Mouse (Mus musculus) midbrain, embryonic 11.5 days (tissue): ENCODE data around the gene Olfr1008. TPM values are rescaled to one million over a fixed set of nuclear protein-coding genes. Genes with fewer than 3 reads are reported as not detected.
"Not testable (repeated sequence)": the region's sequence is repeated elsewhere in the genome, so short reads cannot be mapped to it uniquely, and the experiment has no call there.

ENCODE experiments used
- ATAC-seq: fragments of 200-750 bp; cut with Nextera tagmentation; 2 replicates; pipeline ENCODE4 v1.8.0; 2017; ENCODE audit warnings: moderate TSS enrichment, moderate library complexity; ENCODE audit not compliant: low FRiP score
- DNase-seq: peaks from one replicate; pipeline ENCODE4 v3.0.0; 2015; ENCODE audit warnings: low spot score; ENCODE audit errors: missing footprints
- H3K27ac ChIP-seq: fragments of 300-500 bp; sonication (generic); 2 replicates; pipeline ENCODE4 v1.5.1; 2014; ENCODE audit warnings: low read depth, low read length
- H3K27me3 ChIP-seq: fragments of 300-500 bp; sonication (generic); 2 replicates; pipeline ENCODE4 v1.6.1; 2014; ENCODE audit warnings: mild to moderate bottlenecking, low read length, moderate library complexity, mixed read lengths; ENCODE audit not compliant: control insufficient read depth, insufficient read depth
- H3K36me3 ChIP-seq: fragments of 300-500 bp; sonication (generic); 2 replicates; pipeline ENCODE4 v1.6.1; 2014; ENCODE audit warnings: mild to moderate bottlenecking, low read length, moderate library complexity, mixed read lengths; ENCODE audit not compliant: control insufficient read depth, insufficient read depth
- H3K4me1 ChIP-seq: fragments of 300-500 bp; sonication (generic); 2 replicates; pipeline ENCODE4 v1.6.1; 2014; ENCODE audit warnings: low read length; ENCODE audit not compliant: control insufficient read depth, insufficient read depth
- H3K4me2 ChIP-seq: fragments of 300-500 bp; sonication (generic); 2 replicates; pipeline ENCODE4 v1.6.1; 2014; ENCODE audit warnings: mild to moderate bottlenecking, moderate library complexity
- H3K4me3 ChIP-seq: fragments of 300-500 bp; sonication (generic); 2 replicates; pipeline ENCODE4 v1.5.1; 2014; ENCODE audit warnings: low read depth, low read length
- H3K9ac ChIP-seq: fragments of 300-500 bp; sonication (generic); 2 replicates; pipeline ENCODE4 v1.6.1; 2014; ENCODE audit warnings: low read length
- H3K9me3 ChIP-seq: fragments of 300-500 bp; sonication (generic); 2 replicates; pipeline ENCODE4 v1.6.1; 2016; ENCODE audit warnings: low read length; ENCODE audit not compliant: control insufficient read depth
- WGBS: fragments of 180-500 bp; shearing (Covaris S2); extraction: QIAGEN DNeasy Blood & Tissue Kit; methylation state at CpG from one replicate; pipeline ENCODE4 v1.1.7; 2014; 5-methylcytosine and 5-hydroxymethylcytosine counted together
- polyA plus RNA-seq: library from polyadenylated mRNA; unstranded; fragments of >200 nt; fragmentation: Nextera tagmentation; extraction: Ambion mirVana; gene quantifications from 2 replicates; pipeline ENCODE4 v1.2.1, GENCODE M21; 2014

Olfr1008 gene
- not detected in 2 replicates for polyA plus RNA-seq

DNA sequence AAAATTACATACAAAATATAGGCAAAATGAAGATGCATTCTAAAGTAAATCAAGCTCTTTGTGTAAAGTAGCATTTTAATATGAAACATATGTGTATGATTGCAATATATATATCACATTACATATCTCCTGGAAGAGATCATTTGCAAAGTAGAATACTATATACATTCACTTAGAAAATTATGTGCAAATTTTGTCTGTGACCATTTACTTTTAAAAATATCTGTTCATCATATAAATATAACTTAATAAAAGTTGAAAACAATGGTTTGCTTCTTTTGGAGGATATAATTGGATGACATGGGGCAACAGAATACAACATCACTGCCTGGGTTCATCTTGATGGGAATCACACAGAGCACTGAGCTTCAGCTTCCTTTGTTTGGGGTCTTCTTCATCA lies at the start of gene Olfr1008:
Olfr1008 (plus strand) TSS at position 301 of the 400 bp plus-strand sequence.
- no peak within 1 kb of the TSS for H3K4me2 ChIP-seq
- H3K4me3 ChIP-seq = no peak within 1 kb of the TSS
- no peak within 1 kb of the TSS for H3K9ac ChIP-seq
- H3K9me3 ChIP-seq = no peaks in the 10 kb centered on the region
- H3K36me3 ChIP-seq = no peaks in the 10 kb centered on the region
- no peaks in the 10 kb centered on the region for H3K27me3 ChIP-seq
- no peak within 1 kb of the TSS for H3K27ac ChIP-seq
- ATAC-seq = no peak
- no peaks in the 10 kb centered on the region for H3K4me1 ChIP-seq
- no peak for DNase-seq

- H3K27ac ChIP-seq = no peak within 1 kb of the TSS
- H3K36me3 ChIP-seq = no peaks in the 10 kb centered on the region
- no peak within 1 kb of the TSS for H3K4me3 ChIP-seq
- ATAC-seq (no peak), DNase-seq (no peak)
- H3K9ac ChIP-seq = no peak within 1 kb of the TSS
- 88% methylated on average over 1 of the region's 1 CpGs for WGBS
- H3K27me3 ChIP-seq = no peaks in the 10 kb centered on the region
- H3K4me2 ChIP-seq = no peak within 1 kb of the TSS
- H3K4me1 ChIP-seq = no peaks in the 10 kb centered on the region
- no peaks in the 10 kb centered on the region for H3K9me3 ChIP-seq
Measured at GRCm38 (mm10) chr2:85650604-85651003, 38.6 kb upstream of the Olfr1008 start, which contains the start of gene Olfr1002. Olfr1002 (minus strand) TSS chr2:85650704.

- not testable (repeated sequence) for H3K9ac ChIP-seq, DNase-seq, H3K4me2 ChIP-seq, ATAC-seq, H3K36me3 ChIP-seq, H3K27me3 ChIP-seq, H3K4me1 ChIP-seq, H3K4me3 ChIP-seq, H3K27ac ChIP-seq, H3K9me3 ChIP-seq
Measured at GRCm38 (mm10) chr2:85664355-85664754, 24.9 kb upstream of the Olfr1008 start, which contains the start of gene Olfr154. Olfr154 (minus strand) TSS chr2:85664455.

- Histone ChIP-seq H3K9me3 (no peaks in the 10 kb centered on the region), H3K27ac (no peak within 1 kb of the TSS), H3K27me3 (no peaks in the 10 kb centered on the region), H3K4me1 (no peaks in the 10 kb centered on the region), H3K4me2 (no peak within 1 kb of the TSS), H3K36me3 (no peaks in the 10 kb centered on the region), H3K4me3 (no peak within 1 kb of the TSS), H3K9ac (no peak within 1 kb of the TSS)
- DNase-seq (no peak), ATAC-seq (no peak)
Measured at GRCm38 (mm10) chr2:85678667-85679066, 10.6 kb upstream of the Olfr1008 start, which contains the start of gene Olfr1006. Olfr1006 (minus strand) TSS chr2:85678767.

GRCm38 (mm10) chr2:85710680-85711079 lies 21.4 kb downstream of the Olfr1008 start:
- H3K4me1 ChIP-seq, DNase-seq, H3K9ac ChIP-seq, H3K4me2 ChIP-seq, ATAC-seq, H3K4me3 ChIP-seq, H3K36me3 ChIP-seq, H3K9me3 ChIP-seq, H3K27me3 ChIP-seq, H3K27ac ChIP-seq: not testable (repeated sequence)
- WGBS = 86% methylated on average over 2 of the region's 2 CpGs

DNA sequence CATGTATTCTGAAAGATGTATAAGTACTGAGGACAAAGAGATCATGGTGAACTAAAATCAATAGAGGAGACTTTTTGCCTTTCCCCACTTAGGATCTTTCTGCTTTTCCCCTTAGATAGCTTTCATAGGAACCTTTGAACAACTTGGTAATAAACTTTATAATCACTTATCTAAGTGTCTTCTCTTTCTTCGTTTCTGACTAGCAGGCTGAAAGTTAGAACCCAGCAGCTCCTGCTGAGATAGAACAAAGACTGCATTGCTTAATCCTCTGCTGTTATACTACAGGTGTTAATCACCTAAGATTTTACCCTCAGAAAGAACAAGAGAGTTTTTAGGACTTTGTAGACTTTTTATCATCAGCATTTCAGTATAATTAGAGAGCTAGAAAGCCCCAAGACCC lies 21.9 kb downstream of the Olfr1008 start:
- DNase-seq = no peak
- Histone ChIP-seq H3K27ac (no peak overlapping the region), H3K4me1 (no peaks in the 10 kb centered on the region), H3K4me2 (no peak overlapping the region), H3K4me3 (no peak overlapping the region), H3K27me3 (no peaks in the 10 kb centered on the region), H3K9me3 (no peaks in the 10 kb centered on the region), H3K36me3 (no peaks in the 10 kb centered on the region), H3K9ac (no peak overlapping the region)
- 31% methylated on average over 1 of the region's 1 CpGs for WGBS
- no peak for ATAC-seq

- Histone ChIP-seq H3K4me3 (no peak within 1 kb of the TSS), H3K27ac (no peak within 1 kb of the TSS), H3K4me1 (no peaks in the 10 kb centered on the region), H3K4me2 (no peak within 1 kb of the TSS), H3K36me3 (no peaks in the 10 kb centered on the region), H3K9ac (no peak within 1 kb of the TSS), H3K9me3 (no peaks in the 10 kb centered on the region), H3K27me3 (no peaks in the 10 kb centered on the region)
- WGBS = 84% methylated on average over 1 of the region's 1 CpGs
- ATAC-seq (no peak), DNase-seq (peak; percentile 8)
Measured at GRCm38 (mm10) chr2:85715119-85715518, 25.9 kb downstream of the Olfr1008 start, which contains the start of gene Olfr1009. Olfr1009 (plus strand) TSS chr2:85715419.

- DNase-seq (peak; percentile 85), ATAC-seq (0 out of 2 replicates have a peak, but pooled peaks have one; percentile 61)
- no peak overlapping the region for H3K4me2 ChIP-seq
- H3K27ac ChIP-seq = no peak overlapping the region
- H3K4me1 ChIP-seq = no peaks in the 10 kb centered on the region
- H3K4me3 ChIP-seq = no peak overlapping the region
- no peaks in the 10 kb centered on the region for H3K9me3 ChIP-seq
- no peaks in the 10 kb centered on the region for H3K27me3 ChIP-seq
- no peak overlapping the region for H3K9ac ChIP-seq
- WGBS = 16% methylated on average over 3 of the region's 3 CpGs
- no peaks in the 10 kb centered on the region for H3K36me3 ChIP-seq
Measured at GRCm38 (mm10) chr2:85725793-85726192, 36.6 kb downstream of the Olfr1008 start.
